Comparison of ENCODE assay signal across 10 mouse cellular contexts in genomic region chr5:110466531-110467424, GRCm38 (mm10). TPM values are rescaled to one million over a fixed set of nuclear protein-coding genes. Genes with fewer than 3 reads are reported as not detected.
DNase-seq lines count a peak whose midpoint lies in the region; ATAC-seq lines count a peak whose summit lies in the region.
"Had no signal": no experiment of that assay in that cellular context is flagged by ENCODE, and none has a peak within 500 bp of the region (broad histone marks: within the 10 kb centered on the region; RNA-seq: fewer than 3 reads in every experiment).

No protein-coding gene starts in this region.

- no peak overlapping the region; the same call in 1 of the 2 replicates for H3K27ac ChIP-seq in neural tube, embryonic 11.5 days (ENCODE audit: low read depth, low read length)
- H3K27ac ChIP-seq in hindbrain, embryonic 10.5 days: peak overlapping the region; percentile 45
- H3K27ac ChIP-seq in neural tube, embryonic 15.5 days (replicated peaks): 0 out of 2 replicates have a peak overlapping the region, but pooled peaks have one; percentile 2
- H3K27ac ChIP-seq: limb, embryonic 13.5 days had no signal

- H3K4me2 ChIP-seq in neural tube, embryonic 11.5 days (ENCODE audit: low read depth): no peak overlapping the region
- H3K4me2 ChIP-seq in neural tube, embryonic 15.5 days: no peak overlapping the region
- H3K4me2 ChIP-seq: limb, embryonic 13.5 days had no signal

- no peak overlapping the region for H3K9ac ChIP-seq in neural tube, embryonic 11.5 days (ENCODE audit: low read length)
- H3K9ac ChIP-seq in neural tube, embryonic 15.5 days (replicated peaks): no peak overlapping the region
- H3K9ac ChIP-seq: limb, embryonic 13.5 days had no signal

- no peak overlapping the region for H3K4me3 ChIP-seq in neural tube, embryonic 11.5 days (ENCODE audit: low read depth, low read length)
- no peak overlapping the region for H3K4me3 ChIP-seq in hindbrain, embryonic 10.5 days
- no peak overlapping the region for H3K4me3 ChIP-seq in neural tube, embryonic 15.5 days (replicated peaks)
- H3K4me3 ChIP-seq: limb, embryonic 13.5 days had no signal

- DNase-seq in neural tube, embryonic 11.5 days (ENCODE audit: low spot score): no peak
- DNase-seq in neural tube, embryonic 10.5 days (ENCODE audit: extremely low spot score, low spot score): no peak
- peak; percentile 48 for DNase-seq in cerebellum, adult 11 months
- DNase-seq in hindbrain, embryonic 10.5 days (ENCODE audit: low spot score): peak; percentile 22
- DNase-seq in spleen, postnatal 10 days (ENCODE audit: low spot score in 2 of 2): no peak
- no peak for DNase-seq in left cerebral cortex, adult 11 months (ENCODE audit: low spot score)
- DNase-seq in B cell, adult 2 months: no peak

- H3K4me1 ChIP-seq in neural tube, embryonic 11.5 days (ENCODE audit: control insufficient read depth, insufficient read depth, low read length): peaks cover under 1% of the 10 kb centered on the region; the same call in 1 of the 2 replicates
- H3K4me1 ChIP-seq in hindbrain, embryonic 10.5 days (replicated peaks): peaks cover 37% of the 10 kb centered on the region
- peaks cover 14% of the 10 kb centered on the region for H3K4me1 ChIP-seq in neural tube, embryonic 15.5 days

- no peaks in the 10 kb centered on the region for H3K9me3 ChIP-seq in neural tube, embryonic 11.5 days (ENCODE audit: control insufficient read depth, low read length)
- no peaks in the 10 kb centered on the region for H3K9me3 ChIP-seq in hindbrain, embryonic 10.5 days
- no peaks in the 10 kb centered on the region for H3K9me3 ChIP-seq in neural tube, embryonic 15.5 days (replicated peaks)
- H3K9me3 ChIP-seq: limb, embryonic 13.5 days had no signal

- WGBS in neural tube, embryonic 11.5 days: 54% methylated on average over 11 of the region's 11 CpGs
- 77% methylated on average over 11 of the region's 11 CpGs for WGBS in hindbrain, embryonic 10.5 days
- 42% methylated on average over 11 of the region's 11 CpGs for WGBS in neural tube, embryonic 15.5 days

- no peaks in the 10 kb centered on the region for H3K27me3 ChIP-seq in neural tube, embryonic 11.5 days (ENCODE audit: control insufficient read depth, insufficient read depth, low read length)
- H3K27me3 ChIP-seq in hindbrain, embryonic 10.5 days (ENCODE audit: insufficient read depth, poor library complexity, severe bottlenecking): peaks cover 30% of the 10 kb centered on the region
- H3K27me3 ChIP-seq in neural tube, embryonic 15.5 days (replicated peaks): no peaks in the 10 kb centered on the region
- H3K27me3 ChIP-seq: limb, embryonic 13.5 days had no signal

- H3K36me3 ChIP-seq in neural tube, embryonic 11.5 days (ENCODE audit: control insufficient read depth, insufficient read depth, low read length): no peaks in the 10 kb centered on the region
- H3K36me3 ChIP-seq in hindbrain, embryonic 10.5 days: no peaks in the 10 kb centered on the region
- H3K36me3 ChIP-seq in neural tube, embryonic 15.5 days: no peaks in the 10 kb centered on the region
- H3K36me3 ChIP-seq: limb, embryonic 13.5 days had no signal

- peak; percentile 23; the same call in 1 of the 2 replicates for ATAC-seq in neural tube, embryonic 11.5 days (ENCODE audit: insufficient read depth, low FRiP score, low TSS enrichment)
- ATAC-seq in neural tube, embryonic 15.5 days (ENCODE audit: low FRiP score): no peak
- ATAC-seq: activated CD4-positive, CD25-positive, alpha-beta regulatory T cell, adult 4 months had no signal

RNA-seq across cellular contexts. Expression of gene Fbrsl1, which starts 18.5 kb away (rescaled TPM):
- 22.2 and 25.4 TPM in 2 replicates for polyA plus RNA-seq in neural tube, embryonic 11.5 days (2014; fragmentation: Nextera tagmentation; extraction: Ambion mirVana)
- 14.9 and 19.2 TPM in 2 replicates for polyA plus RNA-seq in hindbrain, embryonic 10.5 days (2016; fragmentation: Nextera tagmentation; extraction: Ambion mirVana)
- polyA plus RNA-seq in neural tube, embryonic 15.5 days (2015; fragmentation: Nextera tagmentation; extraction: Ambion mirVana): 16.7 and 19.7 TPM in 2 replicates

Comparison
In these comparisons a context has a peak if more than half of its experiments do, and no peak if none do; other contexts are left out.
1. DNase-seq: peak in cerebellum, adult 11 months (single experiment) and hindbrain, embryonic 10.5 days (single experiment); none in neural tube, embryonic 11.5 days (single experiment), neural tube, embryonic 10.5 days (single experiment), spleen, postnatal 10 days (0 of 2), left cerebral cortex, adult 11 months (single experiment) and B cell, adult 2 months (0 of 2).